13 mouse cellular contexts compared by ENCODE assay signal in genomic region chr10:61738126-61738525, GRCm38 (mm10).
"Had no signal": no experiment of that assay in that cellular context is flagged by ENCODE, and none has a peak within 500 bp of the region (broad histone marks: within the 10 kb centered on the region; RNA-seq: fewer than 3 reads in every experiment).

No protein-coding gene starts in this region.

- DNase-seq: gastrocnemius, adult 2 months; gastrocnemius, postnatal 10 days; gastrocnemius, postnatal 25 days; heart, adult 18-20 months; heart, postnatal 10 days; heart, postnatal 4 days; kidney, adult 18-20 months; kidney, adult 8-10 months; kidney, postnatal 10 days; kidney, postnatal 25 days; kidney, postnatal 4 days; liver; liver, embryonic 13.5 days had no signal
